Mouse (Mus musculus): ENCODE results near the gene Pdp2. TPM values are rescaled to one million over a fixed set of nuclear protein-coding genes. Genes with fewer than 3 reads are reported as not detected.

Pdp2 gene
- polyA plus RNA-seq (2014; fragmentation: Nextera tagmentation; extraction: Ambion mirVana) = 17.2 and 17.3 TPM in 2 replicates

DNA sequence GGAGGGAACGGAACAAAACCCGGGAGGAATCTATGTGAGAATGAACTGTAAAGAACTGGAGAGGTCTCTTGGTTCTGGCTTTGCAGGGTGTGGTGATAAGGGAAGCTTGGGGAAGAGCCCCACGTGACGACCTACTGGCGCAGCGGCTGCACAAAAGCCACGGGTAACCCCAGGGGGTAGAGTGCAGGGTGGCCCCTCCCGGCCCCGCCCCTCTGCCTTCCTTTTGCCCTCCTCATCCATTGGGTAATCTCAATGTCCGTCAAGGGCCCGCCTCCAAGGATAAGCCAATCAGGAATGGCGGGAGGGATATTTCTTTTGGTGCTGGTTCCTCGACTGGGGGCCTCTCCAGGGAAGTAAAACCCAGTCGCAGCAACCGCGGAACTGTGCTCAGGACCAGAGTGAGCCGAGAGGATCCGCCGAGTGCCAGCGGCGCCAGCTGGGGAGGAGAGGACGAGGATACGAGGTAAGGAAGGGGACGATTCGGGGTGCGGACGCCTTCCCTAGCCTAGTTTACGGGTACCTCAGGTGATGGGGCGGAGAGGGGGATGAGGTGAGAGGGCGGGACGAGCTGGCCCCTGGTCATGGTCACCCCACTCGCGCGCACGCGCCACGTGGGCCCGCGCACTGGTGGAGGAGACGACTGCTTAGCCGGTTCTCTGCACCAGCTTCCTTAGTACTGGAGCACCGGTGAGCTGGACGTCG, at the start of gene Pdp2:
Pdp2 (plus strand) TSS at position 319 of the 702 bp plus-strand sequence.
- Histone ChIP-seq H3K4me2 (peak within 1 kb of the TSS; percentile 82), H3K27ac (ENCODE audit: low read depth, low read length) (peak within 1 kb of the TSS; percentile 71), H3K9me3 (ENCODE audit: control insufficient read depth, low read length) (no peaks in the 10 kb centered on the region), H3K4me1 (ENCODE audit: control insufficient read depth, insufficient read depth, low read length) (peaks cover 3% of the 10 kb centered on the region; the same call in 1 of the 2 replicates), H3K9ac (ENCODE audit: low read length) (peak within 1 kb of the TSS; percentile 81), H3K4me3 (ENCODE audit: low read depth, low read length) (peak within 1 kb of the TSS; percentile 67), H3K36me3 (ENCODE audit: control insufficient read depth, insufficient read depth, low read length) (peaks cover 12% of the 10 kb centered on the region; the same call in 1 of the 2 replicates), H3K27me3 (ENCODE audit: control insufficient read depth, insufficient read depth, low read length) (no peaks in the 10 kb centered on the region)
- ATAC-seq (ENCODE audit: low FRiP score) (peak; percentile 98), DNase-seq (ENCODE audit: low spot score, missing footprints) (peak; percentile 98)
- WGBS = 1% methylated on average over 43 of the region's 44 CpGs

DNA sequence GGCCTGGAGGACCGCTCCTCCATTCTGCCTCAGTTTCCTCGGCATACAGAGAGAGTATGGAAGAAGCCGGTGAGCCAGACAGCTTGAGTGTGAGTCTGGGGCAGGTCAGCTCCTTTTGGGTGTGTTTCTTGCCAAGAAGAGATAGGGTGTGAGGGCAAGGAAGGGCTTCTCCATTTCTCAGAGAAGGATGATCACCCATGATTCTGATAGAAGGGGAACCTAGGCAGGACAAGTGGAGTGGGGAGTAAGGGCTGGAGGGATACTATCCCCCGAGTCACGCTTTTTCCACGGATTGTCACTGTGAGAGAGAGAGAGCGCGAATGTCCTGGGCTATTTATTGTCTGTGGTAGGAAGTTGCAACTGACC, 49.8 kb upstream of the Pdp2 start:
- no peak for ATAC-seq (ENCODE audit: low FRiP score)
- peak; percentile 92 for DNase-seq (ENCODE audit: low spot score, missing footprints)
- H3K9ac ChIP-seq (ENCODE audit: low read length) = peak overlapping the region; percentile 58; the same call in 1 of the 2 replicates
- no peak overlapping the region for H3K27ac ChIP-seq (ENCODE audit: low read depth, low read length)
- WGBS = 11% methylated on average over 8 of the region's 8 CpGs
- peaks cover 54% of the 10 kb centered on the region for H3K27me3 ChIP-seq (ENCODE audit: control insufficient read depth, insufficient read depth, low read length)
- no peaks in the 10 kb centered on the region for H3K9me3 ChIP-seq (ENCODE audit: control insufficient read depth, low read length)
- peak overlapping the region; percentile 54 for H3K4me3 ChIP-seq (ENCODE audit: low read depth, low read length)
- H3K4me2 ChIP-seq = peak overlapping the region; percentile 93
- H3K36me3 ChIP-seq (ENCODE audit: control insufficient read depth, insufficient read depth, low read length) = no peaks in the 10 kb centered on the region
- H3K4me1 ChIP-seq (ENCODE audit: control insufficient read depth, insufficient read depth, low read length) = peaks cover 10% of the 10 kb centered on the region

DNA sequence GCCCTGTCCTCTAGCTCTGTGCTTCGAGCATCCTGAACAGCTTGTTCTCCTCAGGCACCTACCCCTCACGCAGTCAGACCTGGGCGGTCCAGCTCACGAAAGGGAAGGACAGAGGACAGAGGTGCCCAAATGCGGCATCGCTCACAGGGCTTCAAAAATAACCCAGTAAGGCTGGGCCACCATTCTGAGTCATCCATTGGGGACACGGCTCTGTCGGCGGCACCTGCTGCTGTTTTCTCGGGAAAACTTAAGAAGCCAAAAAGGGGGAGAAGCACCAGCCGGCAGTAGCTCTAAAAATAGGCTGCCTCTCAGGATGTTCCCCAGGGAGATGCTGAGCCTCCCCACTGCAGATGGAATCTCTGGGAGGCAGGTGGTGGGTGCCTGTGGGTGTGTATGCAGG, 49.1 kb upstream of the Pdp2 start:
- WGBS = 10% methylated on average over 11 of the region's 11 CpGs
- H3K27me3 ChIP-seq (ENCODE audit: control insufficient read depth, insufficient read depth, low read length) = peaks cover 54% of the 10 kb centered on the region
- no peak overlapping the region for H3K4me2 ChIP-seq
- no peak overlapping the region for H3K27ac ChIP-seq (ENCODE audit: low read depth, low read length)
- no peaks in the 10 kb centered on the region for H3K36me3 ChIP-seq (ENCODE audit: control insufficient read depth, insufficient read depth, low read length)
- no peak overlapping the region for H3K4me3 ChIP-seq (ENCODE audit: low read depth, low read length)
- DNase-seq (ENCODE audit: low spot score, missing footprints) = no peak
- H3K9me3 ChIP-seq (ENCODE audit: control insufficient read depth, low read length) = no peaks in the 10 kb centered on the region
- ATAC-seq (ENCODE audit: low FRiP score) = no peak
- no peak overlapping the region for H3K9ac ChIP-seq (ENCODE audit: low read length)
- H3K4me1 ChIP-seq (ENCODE audit: control insufficient read depth, insufficient read depth, low read length) = peaks cover 10% of the 10 kb centered on the region

DNA sequence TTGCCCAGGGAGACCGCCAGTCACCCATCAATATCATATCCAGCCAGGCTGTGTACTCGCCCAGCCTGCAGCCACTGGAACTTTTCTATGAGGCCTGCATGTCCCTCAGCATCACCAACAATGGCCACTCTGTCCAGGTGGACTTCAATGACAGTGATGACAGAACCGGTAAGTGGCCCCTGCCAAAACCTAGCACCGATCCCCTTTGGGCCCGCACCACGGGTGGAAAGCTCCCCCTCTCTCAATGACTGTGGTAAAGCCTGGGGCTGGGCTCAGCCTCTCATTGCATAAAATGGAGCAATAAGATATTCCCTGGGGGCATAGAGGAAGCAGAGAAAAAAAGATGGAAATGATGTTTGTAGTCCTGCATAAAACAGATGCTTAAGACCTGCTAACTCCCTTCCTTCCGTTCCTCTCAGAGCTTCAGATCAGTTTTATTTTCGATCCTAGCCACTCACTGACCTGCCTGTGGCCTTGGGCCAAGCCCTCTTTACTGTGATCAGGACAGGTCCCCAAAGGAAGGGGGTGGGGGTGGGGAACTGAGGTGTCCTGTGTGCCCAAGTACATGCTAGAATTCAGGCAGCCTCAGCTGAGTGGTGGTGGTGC, 47.7 kb upstream of the Pdp2 start:
- H3K36me3 ChIP-seq (ENCODE audit: control insufficient read depth, insufficient read depth, low read length) = no peaks in the 10 kb centered on the region
- 85% methylated on average over 8 of the region's 8 CpGs for WGBS
- no peaks in the 10 kb centered on the region for H3K9me3 ChIP-seq (ENCODE audit: control insufficient read depth, low read length)
- peaks cover 10% of the 10 kb centered on the region for H3K4me1 ChIP-seq (ENCODE audit: control insufficient read depth, insufficient read depth, low read length)
- no peak overlapping the region for H3K9ac ChIP-seq (ENCODE audit: low read length)
- H3K27ac ChIP-seq (ENCODE audit: low read depth, low read length) = no peak overlapping the region
- no peak overlapping the region for H3K4me2 ChIP-seq
- no peak for DNase-seq (ENCODE audit: low spot score, missing footprints)
- H3K27me3 ChIP-seq (ENCODE audit: control insufficient read depth, insufficient read depth, low read length) = peaks cover 50% of the 10 kb centered on the region
- ATAC-seq (ENCODE audit: low FRiP score) = no peak
- H3K4me3 ChIP-seq (ENCODE audit: low read depth, low read length) = no peak overlapping the region

DNA sequence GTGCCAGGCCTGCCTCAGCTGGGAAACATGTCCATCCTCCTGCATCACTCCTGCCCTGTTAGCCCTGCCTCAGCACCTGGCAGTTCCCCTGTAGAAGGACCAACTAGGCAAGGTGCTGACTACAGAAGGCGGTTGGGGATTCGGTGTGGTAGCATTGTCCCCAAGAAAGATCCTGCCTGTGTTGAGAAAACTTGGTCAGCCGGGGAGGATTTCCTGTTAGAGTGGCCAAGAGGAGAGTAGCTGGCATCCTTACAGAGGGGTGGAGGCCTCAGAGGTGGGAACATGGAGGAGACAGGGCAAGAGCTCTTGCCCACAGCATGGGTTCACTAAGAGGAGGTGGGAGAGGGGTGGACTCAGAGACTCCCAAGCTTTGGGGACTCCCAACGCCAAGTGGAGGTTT, 36.1 kb upstream of the Pdp2 start:
- Histone ChIP-seq H3K27me3 (ENCODE audit: control insufficient read depth, insufficient read depth, low read length) (no peaks in the 10 kb centered on the region), H3K9ac (ENCODE audit: low read length) (no peak overlapping the region), H3K27ac (ENCODE audit: low read depth, low read length) (no peak overlapping the region), H3K9me3 (ENCODE audit: control insufficient read depth, low read length) (no peaks in the 10 kb centered on the region), H3K36me3 (ENCODE audit: control insufficient read depth, insufficient read depth, low read length) (no peaks in the 10 kb centered on the region), H3K4me1 (ENCODE audit: control insufficient read depth, insufficient read depth, low read length) (no peaks in the 10 kb centered on the region), H3K4me2 (no peak overlapping the region), H3K4me3 (ENCODE audit: low read depth, low read length) (no peak overlapping the region)
- 89% methylated on average over 4 of the region's 4 CpGs for WGBS
- DNase-seq (ENCODE audit: low spot score, missing footprints) (no peak), ATAC-seq (ENCODE audit: low FRiP score) (no peak)

DNA sequence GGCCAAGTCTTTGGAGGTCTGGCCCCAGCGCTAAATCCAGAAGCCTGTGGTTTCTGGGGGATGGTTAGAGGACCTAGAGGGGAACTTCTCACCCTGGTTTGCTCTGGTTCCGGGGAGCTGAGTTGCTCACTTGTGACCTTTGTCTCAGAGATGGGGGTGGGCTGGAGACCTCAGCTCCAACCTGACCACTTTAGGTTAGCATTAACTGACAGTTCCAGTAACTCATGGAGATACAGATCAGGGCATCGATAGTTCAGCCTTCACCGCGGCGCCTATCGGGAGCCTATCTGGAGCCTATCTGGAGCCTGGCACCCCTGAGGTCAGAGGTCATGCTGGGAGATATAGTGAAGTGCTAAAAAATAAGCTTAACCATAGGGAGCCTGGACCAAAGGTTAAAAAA, 34.0 kb upstream of the Pdp2 start:
- Histone ChIP-seq H3K27ac (ENCODE audit: low read depth, low read length) (no peak overlapping the region), H3K4me2 (no peak overlapping the region), H3K9me3 (ENCODE audit: control insufficient read depth, low read length) (no peaks in the 10 kb centered on the region), H3K36me3 (ENCODE audit: control insufficient read depth, insufficient read depth, low read length) (no peaks in the 10 kb centered on the region), H3K9ac (ENCODE audit: low read length) (no peak overlapping the region), H3K27me3 (ENCODE audit: control insufficient read depth, insufficient read depth, low read length) (no peaks in the 10 kb centered on the region), H3K4me1 (ENCODE audit: control insufficient read depth, insufficient read depth, low read length) (no peaks in the 10 kb centered on the region), H3K4me3 (ENCODE audit: low read depth, low read length) (no peak overlapping the region)
- WGBS = 93% methylated on average over 7 of the region's 7 CpGs
- DNase-seq (ENCODE audit: low spot score, missing footprints) = no peak
- ATAC-seq (ENCODE audit: low FRiP score) = no peak

DNA sequence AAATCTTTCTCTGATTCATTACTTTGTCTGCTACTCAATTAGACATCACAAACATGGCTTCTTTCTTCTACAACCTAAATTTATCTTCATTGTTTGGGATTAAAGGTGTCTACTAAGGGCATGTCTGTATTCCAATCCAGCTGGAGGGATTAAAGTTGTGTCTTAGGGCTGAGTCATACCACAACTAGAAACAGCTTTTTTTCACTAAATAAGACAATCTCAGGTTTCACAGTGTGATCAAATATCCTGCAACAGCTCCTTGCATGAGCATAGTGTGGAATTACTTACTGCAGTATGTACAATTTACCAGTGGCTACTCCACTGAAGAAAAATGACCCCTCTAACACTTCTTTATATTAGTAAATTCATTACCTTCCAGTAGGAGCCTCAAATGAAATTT, 30.5 kb upstream of the Pdp2 start:
- Histone ChIP-seq H3K36me3 (ENCODE audit: control insufficient read depth, insufficient read depth, low read length) (no peaks in the 10 kb centered on the region), H3K27ac (ENCODE audit: low read depth, low read length) (no peak overlapping the region), H3K9me3 (ENCODE audit: control insufficient read depth, low read length) (no peaks in the 10 kb centered on the region), H3K4me1 (ENCODE audit: control insufficient read depth, insufficient read depth, low read length) (no peaks in the 10 kb centered on the region), H3K27me3 (ENCODE audit: control insufficient read depth, insufficient read depth, low read length) (no peaks in the 10 kb centered on the region), H3K4me2 (no peak overlapping the region), H3K4me3 (ENCODE audit: low read depth, low read length) (no peak overlapping the region), H3K9ac (ENCODE audit: low read length) (no peak overlapping the region)
- ATAC-seq (ENCODE audit: low FRiP score) = no peak
- peak; percentile 78 for DNase-seq (ENCODE audit: low spot score, missing footprints)

DNA sequence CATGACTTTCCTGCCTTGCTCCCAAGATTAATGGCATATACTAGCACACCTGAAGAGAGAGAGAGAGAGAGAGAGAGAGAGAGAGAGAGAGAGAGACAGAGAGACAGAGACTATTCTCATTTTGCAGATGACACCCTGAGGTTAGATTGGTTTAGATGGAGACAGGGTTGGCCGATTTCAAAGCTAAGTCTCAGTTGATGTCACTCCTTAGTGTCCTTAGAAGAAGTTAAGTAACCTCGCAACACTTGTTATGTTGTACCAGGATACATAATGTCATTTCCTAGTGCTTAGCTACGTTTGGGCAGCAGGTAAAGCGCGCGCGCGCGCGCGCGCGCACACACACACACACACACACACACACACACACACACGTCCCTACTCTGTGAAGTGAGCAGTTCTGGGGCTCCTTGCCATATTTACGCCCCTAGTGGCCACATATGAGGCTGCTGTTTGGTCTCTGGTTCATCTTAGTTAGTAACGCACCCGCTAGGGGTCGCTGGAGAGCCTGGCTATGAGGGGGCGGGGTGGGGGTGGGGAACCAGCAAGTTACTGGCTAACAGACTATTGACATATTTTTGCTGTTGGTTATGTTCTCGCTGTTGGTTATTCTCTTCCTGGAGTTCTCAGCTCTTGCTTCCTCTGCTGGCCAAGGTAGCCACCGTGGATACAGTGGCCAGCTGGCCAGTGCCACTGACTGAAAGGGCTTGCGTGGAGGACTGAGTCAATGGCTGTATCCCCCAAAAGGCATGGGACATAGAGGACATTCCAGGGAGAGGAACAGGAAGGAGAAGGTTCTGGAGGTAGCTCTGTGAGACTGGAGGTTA, 26.4 kb upstream of the Pdp2 start:
- no peaks in the 10 kb centered on the region for H3K36me3 ChIP-seq (ENCODE audit: control insufficient read depth, insufficient read depth, low read length)
- no peak overlapping the region for H3K4me2 ChIP-seq
- no peak overlapping the region for H3K4me3 ChIP-seq (ENCODE audit: low read depth, low read length)
- no peaks in the 10 kb centered on the region for H3K4me1 ChIP-seq (ENCODE audit: control insufficient read depth, insufficient read depth, low read length)
- H3K27ac ChIP-seq (ENCODE audit: low read depth, low read length) = no peak overlapping the region
- peak; percentile 98 for DNase-seq (ENCODE audit: low spot score, missing footprints)
- no peak overlapping the region for H3K9ac ChIP-seq (ENCODE audit: low read length)
- ATAC-seq (ENCODE audit: low FRiP score) = peak; percentile 88
- no peaks in the 10 kb centered on the region for H3K27me3 ChIP-seq (ENCODE audit: control insufficient read depth, insufficient read depth, low read length)
- no peaks in the 10 kb centered on the region for H3K9me3 ChIP-seq (ENCODE audit: control insufficient read depth, low read length)
- WGBS = 27% methylated on average over 21 of the region's 22 CpGs

DNA sequence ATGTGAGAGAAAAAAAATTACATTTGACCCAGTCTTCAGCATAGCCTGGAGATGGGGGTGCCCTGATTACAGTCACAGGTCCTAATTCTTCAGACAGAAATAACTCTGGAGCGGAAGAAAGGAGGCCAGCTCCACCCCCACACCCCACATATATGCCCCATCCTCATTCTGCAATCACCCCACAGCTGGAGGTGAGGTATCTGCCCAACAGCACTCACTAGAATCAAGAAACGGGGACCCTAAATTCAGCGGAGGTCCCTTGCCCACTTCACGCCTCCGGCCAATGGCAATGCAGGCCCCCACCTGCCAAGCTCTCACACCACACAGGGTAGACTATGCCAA, 25.8 kb upstream of the Pdp2 start:
- Histone ChIP-seq H3K4me1 (ENCODE audit: control insufficient read depth, insufficient read depth, low read length) (no peaks in the 10 kb centered on the region), H3K4me3 (ENCODE audit: low read depth, low read length) (no peak overlapping the region), H3K4me2 (no peak overlapping the region), H3K9ac (ENCODE audit: low read length) (no peak overlapping the region), H3K36me3 (ENCODE audit: control insufficient read depth, insufficient read depth, low read length) (no peaks in the 10 kb centered on the region), H3K27me3 (ENCODE audit: control insufficient read depth, insufficient read depth, low read length) (no peaks in the 10 kb centered on the region), H3K9me3 (ENCODE audit: control insufficient read depth, low read length) (no peaks in the 10 kb centered on the region), H3K27ac (ENCODE audit: low read depth, low read length) (no peak overlapping the region)
- DNase-seq (ENCODE audit: low spot score, missing footprints) (no peak), ATAC-seq (ENCODE audit: low FRiP score) (peak; percentile 33)
- 88% methylated on average over 5 of the region's 5 CpGs for WGBS

Data from midbrain, embryonic 11.5 days (tissue).